Mouse (Mus musculus): ENCODE results near the gene Prkra. TPM values are rescaled to one million over a fixed set of nuclear protein-coding genes. Genes with fewer than 3 reads are reported as not detected.

The Prkra gene
- polyA plus RNA-seq, 2 experiments: 60.8 to 61.3 TPM

GRCm38 (mm10) chr2:76618078-76618477, 29.7 kb downstream of the Prkra start:
- WGBS: 36% methylated on average over 1 of the region's 1 CpGs
- Histone ChIP-seq H3K27ac (replicated peaks; ENCODE audit: low read depth, low read length) (no peak overlapping the region), H3K27me3 (ENCODE audit: control insufficient read depth, insufficient read depth, low read length) (no peaks in the 10 kb centered on the region), H3K9me3 (ENCODE audit: control insufficient read depth, low read length) (no peaks in the 10 kb centered on the region), H3K9ac (ENCODE audit: low read depth, low read length, severe bottlenecking) (no peak overlapping the region), H3K4me3 (replicated peaks; ENCODE audit: low read length) (no peak overlapping the region), H3K36me3 (ENCODE audit: control insufficient read depth, insufficient read depth, low read length) (0 out of 2 replicates have a peak, but pooled peaks cover 2% of the 10 kb centered on the region), H3K4me1 (ENCODE audit: control insufficient read depth, insufficient read depth, low read length) (no peaks in the 10 kb centered on the region), H3K4me2 (replicated peaks; ENCODE audit: low read depth, low read length, severe bottlenecking) (no peak overlapping the region)
- no peak for TF ChIP-seq POLR2A (IDR thresholded peaks at IDR 0.05; ENCODE audit: borderline replicate concordance, extremely low read depth, insufficient read depth, insufficient read length)
- DNase-seq (ENCODE audit: low spot score) (peak; percentile 60), ATAC-seq (ENCODE audit: low FRiP score, low read depth) (no peak)

GRCm38 (mm10) chr2:76611996-76612395, 35.8 kb downstream of the Prkra start:
- ATAC-seq (ENCODE audit: low FRiP score, low read depth) (no peak), DNase-seq (ENCODE audit: low spot score) (no peak)
- Histone ChIP-seq H3K27ac (replicated peaks; ENCODE audit: low read depth, low read length) (no peak overlapping the region), H3K36me3 (ENCODE audit: control insufficient read depth, insufficient read depth, low read length) (no peaks in the 10 kb centered on the region), H3K4me2 (replicated peaks; ENCODE audit: low read depth, low read length, severe bottlenecking) (no peak overlapping the region), H3K4me1 (ENCODE audit: control insufficient read depth, insufficient read depth, low read length) (no peaks in the 10 kb centered on the region), H3K27me3 (ENCODE audit: control insufficient read depth, insufficient read depth, low read length) (no peaks in the 10 kb centered on the region), H3K9me3 (ENCODE audit: control insufficient read depth, low read length) (no peaks in the 10 kb centered on the region), H3K9ac (ENCODE audit: low read depth, low read length, severe bottlenecking) (no peak overlapping the region), H3K4me3 (replicated peaks; ENCODE audit: low read length) (no peak overlapping the region)
- no peak for TF ChIP-seq POLR2A (IDR thresholded peaks at IDR 0.05; ENCODE audit: borderline replicate concordance, extremely low read depth, insufficient read depth, insufficient read length)
- WGBS: 82% methylated on average over 3 of the region's 3 CpGs

- ATAC-seq (ENCODE audit: low FRiP score, low read depth): no peak
These were observed 37.3 kb downstream of the Prkra start for GRCm38 (mm10) chr2:76610326-76611104.

GRCm38 (mm10) chr2:76606704-76607103, 41.1 kb downstream of the Prkra start:
- 60% methylated on average over 3 of the region's 3 CpGs for WGBS
- no peak overlapping the region for H3K9ac ChIP-seq (ENCODE audit: low read depth, low read length, severe bottlenecking)
- no peak overlapping the region for H3K4me3 ChIP-seq (replicated peaks; ENCODE audit: low read length)
- H3K27ac ChIP-seq (replicated peaks; ENCODE audit: low read depth, low read length): no peak overlapping the region
- no peak overlapping the region for H3K4me2 ChIP-seq (replicated peaks; ENCODE audit: low read depth, low read length, severe bottlenecking)
- no peaks in the 10 kb centered on the region for H3K9me3 ChIP-seq (ENCODE audit: control insufficient read depth, low read length)
- H3K36me3 ChIP-seq (ENCODE audit: control insufficient read depth, insufficient read depth, low read length): no peaks in the 10 kb centered on the region
- no peaks in the 10 kb centered on the region for H3K27me3 ChIP-seq (ENCODE audit: control insufficient read depth, insufficient read depth, low read length)
- H3K4me1 ChIP-seq (ENCODE audit: control insufficient read depth, insufficient read depth, low read length): no peaks in the 10 kb centered on the region
- no peak for TF ChIP-seq POLR2A (IDR thresholded peaks at IDR 0.05; ENCODE audit: borderline replicate concordance, extremely low read depth, insufficient read depth, insufficient read length)
- DNase-seq (ENCODE audit: low spot score) (no peak), ATAC-seq (ENCODE audit: low FRiP score, low read depth) (no peak)

More at GRCm38 (mm10) chr2:76610326-76611104, 37.3 kb downstream of the Prkra start:
- DNase-seq (ENCODE audit: low spot score): no peak
- H3K9ac ChIP-seq (ENCODE audit: low read depth, low read length, severe bottlenecking): no peak overlapping the region
- no peaks in the 10 kb centered on the region for H3K4me1 ChIP-seq (ENCODE audit: control insufficient read depth, insufficient read depth, low read length)
- H3K4me2 ChIP-seq (replicated peaks; ENCODE audit: low read depth, low read length, severe bottlenecking): no peak overlapping the region
- no peak overlapping the region for H3K4me3 ChIP-seq (replicated peaks; ENCODE audit: low read length)
- no peaks in the 10 kb centered on the region for H3K9me3 ChIP-seq (ENCODE audit: control insufficient read depth, low read length)
- H3K27ac ChIP-seq (replicated peaks; ENCODE audit: low read depth, low read length): no peak overlapping the region
- WGBS: 67% methylated on average over 10 of the region's 10 CpGs
- no peak for TF ChIP-seq POLR2A (IDR thresholded peaks at IDR 0.05; ENCODE audit: borderline replicate concordance, extremely low read depth, insufficient read depth, insufficient read length)
- H3K36me3 ChIP-seq (ENCODE audit: control insufficient read depth, insufficient read depth, low read length): no peaks in the 10 kb centered on the region
- no peaks in the 10 kb centered on the region for H3K27me3 ChIP-seq (ENCODE audit: control insufficient read depth, insufficient read depth, low read length)

GRCm38 (mm10) chr2:76602256-76602655, 45.6 kb downstream of the Prkra start:
- no peak overlapping the region for H3K9ac ChIP-seq (ENCODE audit: low read depth, low read length, severe bottlenecking)
- H3K27me3 ChIP-seq (ENCODE audit: control insufficient read depth, insufficient read depth, low read length): no peaks in the 10 kb centered on the region
- no peaks in the 10 kb centered on the region for H3K4me1 ChIP-seq (ENCODE audit: control insufficient read depth, insufficient read depth, low read length)
- H3K4me3 ChIP-seq (replicated peaks; ENCODE audit: low read length): no peak overlapping the region
- no peak for TF ChIP-seq POLR2A (IDR thresholded peaks at IDR 0.05; ENCODE audit: borderline replicate concordance, extremely low read depth, insufficient read depth, insufficient read length)
- DNase-seq (ENCODE audit: low spot score) (no peak), ATAC-seq (ENCODE audit: low FRiP score, low read depth) (no peak)
- no peak overlapping the region for H3K4me2 ChIP-seq (replicated peaks; ENCODE audit: low read depth, low read length, severe bottlenecking)
- H3K27ac ChIP-seq (replicated peaks; ENCODE audit: low read depth, low read length): no peak overlapping the region
- no peaks in the 10 kb centered on the region for H3K36me3 ChIP-seq (ENCODE audit: control insufficient read depth, insufficient read depth, low read length)
- 92% methylated on average over 1 of the region's 1 CpGs for WGBS
- no peaks in the 10 kb centered on the region for H3K9me3 ChIP-seq (ENCODE audit: control insufficient read depth, low read length)
